ENCODE assay signal across 26 mouse cellular contexts in genomic region chr8:77254466-77254865, GRCm38 (mm10).
DNase-seq lines count a peak whose midpoint lies in the region; ATAC-seq lines count a peak whose summit lies in the region.
"Had no signal": no experiment of that assay in that cellular context is flagged by ENCODE, and none has a peak within 500 bp of the region (broad histone marks: within the 10 kb centered on the region; RNA-seq: fewer than 3 reads in every experiment).

No protein-coding gene starts in this region.

- H3K9ac ChIP-seq in kidney, embryonic 14.5 days (ENCODE audit: low read depth, low read length), result no peak overlapping the region
- no peak overlapping the region for H3K9ac ChIP-seq in hindbrain, embryonic 11.5 days (ENCODE audit: low read depth, low read length)
- no peak overlapping the region for H3K9ac ChIP-seq in midbrain, embryonic 15.5 days
- H3K9ac ChIP-seq: forebrain, embryonic 13.5 days; heart, embryonic 13.5 days; hindbrain, embryonic 13.5 days had no signal

- no peak overlapping the region for H3K4me3 ChIP-seq in kidney, embryonic 14.5 days (ENCODE audit: low read length)
- H3K4me3 ChIP-seq in hindbrain, embryonic 11.5 days (ENCODE audit: low read depth, low read length), result no peak overlapping the region
- H3K4me3 ChIP-seq in midbrain, embryonic 15.5 days, result no peak overlapping the region
- H3K4me3 ChIP-seq: forebrain, embryonic 10.5 days; forebrain, embryonic 13.5 days; heart, adult 2 months; heart, embryonic 10.5 days; heart, embryonic 13.5 days; hindbrain, embryonic 13.5 days had no signal

- no peaks in the 10 kb centered on the region for H3K4me1 ChIP-seq in kidney, embryonic 14.5 days (ENCODE audit: control insufficient read depth, insufficient read depth, low read length)
- H3K4me1 ChIP-seq in hindbrain, embryonic 11.5 days (replicated peaks; ENCODE audit: control insufficient read depth, insufficient read depth, low read length), result no peaks in the 10 kb centered on the region
- no peaks in the 10 kb centered on the region for H3K4me1 ChIP-seq in midbrain, embryonic 15.5 days
- H3K4me1 ChIP-seq: forebrain, embryonic 13.5 days; heart, embryonic 10.5 days; hindbrain, embryonic 13.5 days had no signal

- DNase-seq in kidney, adult 18-20 months, result peak; percentile 31
- peak; percentile 5 for DNase-seq in adipocyte (ENCODE audit: low spot score)
- DNase-seq in kidney, postnatal 14 days, result peak; percentile 45
- DNase-seq in hindbrain, embryonic 11.5 days (ENCODE audit: low spot score), result no peak
- DNase-seq: adrenal gland, adult 8-10 months; adrenal gland, postnatal 25 days; B cell, adult 2 months; cerebellum, adult 18-20 months; cerebellum, adult 9-10 months; cerebellum, postnatal 14 days; gastrocnemius, postnatal 10 days; gastrocnemius, postnatal 36 days; heart, adult 2 months; heart, postnatal 14 days had no signal

- no peaks in the 10 kb centered on the region for H3K27me3 ChIP-seq in kidney, embryonic 14.5 days (ENCODE audit: control insufficient read depth, insufficient read depth, low read length)
- no peaks in the 10 kb centered on the region for H3K27me3 ChIP-seq in hindbrain, embryonic 11.5 days (ENCODE audit: control insufficient read depth, insufficient read depth, low read length)
- no peaks in the 10 kb centered on the region for H3K27me3 ChIP-seq in midbrain, embryonic 15.5 days (replicated peaks)
- H3K27me3 ChIP-seq: CH12.LX; forebrain, embryonic 13.5 days; heart, embryonic 13.5 days; hindbrain, embryonic 13.5 days; Patski had no signal

- no peak overlapping the region for H3K27ac ChIP-seq in kidney, embryonic 14.5 days (ENCODE audit: low read depth, low read length)
- H3K27ac ChIP-seq in hindbrain, embryonic 11.5 days (ENCODE audit: low read depth, low read length), result no peak overlapping the region
- H3K27ac ChIP-seq in midbrain, embryonic 15.5 days, result no peak overlapping the region
- H3K27ac ChIP-seq: forebrain, embryonic 10.5 days; forebrain, embryonic 13.5 days; heart, adult 2 months; heart, embryonic 10.5 days; heart, embryonic 13.5 days; hindbrain, embryonic 13.5 days had no signal

- WGBS in kidney, embryonic 14.5 days, result 75% methylated on average over 5 of the region's 5 CpGs
- 87% methylated on average over 5 of the region's 5 CpGs for WGBS in hindbrain, embryonic 11.5 days
- WGBS in midbrain, embryonic 15.5 days, result 82% methylated on average over 5 of the region's 5 CpGs

- no peak overlapping the region for H3K4me2 ChIP-seq in kidney, embryonic 14.5 days (replicated peaks; ENCODE audit: low read depth, low read length)
- no peak overlapping the region for H3K4me2 ChIP-seq in hindbrain, embryonic 11.5 days (replicated peaks; ENCODE audit: low read depth, low read length)
- no peak overlapping the region for H3K4me2 ChIP-seq in midbrain, embryonic 15.5 days
- H3K4me2 ChIP-seq: forebrain, embryonic 13.5 days; heart, embryonic 13.5 days; hindbrain, embryonic 13.5 days had no signal

- H3K36me3 ChIP-seq in kidney, embryonic 14.5 days (ENCODE audit: control insufficient read depth, insufficient read depth, low read length), result peaks cover 26% of the 10 kb centered on the region; the same call in 1 of the 2 replicates
- no peaks in the 10 kb centered on the region for H3K36me3 ChIP-seq in hindbrain, embryonic 11.5 days (ENCODE audit: control insufficient read depth, insufficient read depth, low read length)
- no peaks in the 10 kb centered on the region for H3K36me3 ChIP-seq in midbrain, embryonic 15.5 days (replicated peaks)
- H3K36me3 ChIP-seq: hindbrain, embryonic 13.5 days had no signal

- no peak for ATAC-seq in kidney, embryonic 14.5 days (ENCODE audit: low FRiP score, low TSS enrichment)
- ATAC-seq in hindbrain, embryonic 11.5 days (ENCODE audit: low FRiP score), result no peak
- no peak for ATAC-seq in midbrain, embryonic 15.5 days (replicated peaks)
- ATAC-seq: forebrain, embryonic 13.5 days; forebrain, embryonic 16.5 days; hindbrain, embryonic 16.5 days; Patski had no signal

- no peaks in the 10 kb centered on the region for H3K9me3 ChIP-seq in kidney, embryonic 14.5 days (ENCODE audit: control insufficient read depth, low read length)
- no peaks in the 10 kb centered on the region for H3K9me3 ChIP-seq in hindbrain, embryonic 11.5 days (ENCODE audit: control insufficient read depth, low read length)
- no peaks in the 10 kb centered on the region for H3K9me3 ChIP-seq in midbrain, embryonic 15.5 days
- H3K9me3 ChIP-seq: forebrain, embryonic 10.5 days; forebrain, embryonic 13.5 days; G1E; heart, embryonic 10.5 days; heart, embryonic 13.5 days; hindbrain, embryonic 13.5 days had no signal
